Mouse (Mus musculus): Measurements from ENCODE around the gene Slc38a10.

Slc38a10 gene

DNA sequence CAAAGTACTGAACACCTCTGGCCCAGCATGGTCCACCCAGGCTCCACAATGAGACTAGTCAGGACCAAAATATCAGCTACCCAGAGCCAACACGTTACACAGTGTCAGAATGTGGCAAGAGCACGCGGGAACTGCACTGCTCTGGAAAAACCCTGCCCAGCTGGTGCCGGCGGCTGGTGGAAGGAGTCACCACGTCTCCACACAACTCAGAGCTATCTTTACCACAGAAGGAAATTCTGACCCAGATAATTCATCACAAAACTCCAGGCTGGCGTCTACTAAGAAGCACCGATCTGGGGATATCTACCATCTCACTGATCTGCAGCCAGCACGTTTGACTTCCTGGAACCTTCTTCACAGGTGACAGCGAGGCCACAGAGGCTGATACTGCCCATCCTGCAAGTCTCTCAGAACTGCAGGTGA, 11.8 kb downstream of the Slc38a10 start:
- no peak for DNase-seq (ENCODE audit: low spot score)

DNA sequence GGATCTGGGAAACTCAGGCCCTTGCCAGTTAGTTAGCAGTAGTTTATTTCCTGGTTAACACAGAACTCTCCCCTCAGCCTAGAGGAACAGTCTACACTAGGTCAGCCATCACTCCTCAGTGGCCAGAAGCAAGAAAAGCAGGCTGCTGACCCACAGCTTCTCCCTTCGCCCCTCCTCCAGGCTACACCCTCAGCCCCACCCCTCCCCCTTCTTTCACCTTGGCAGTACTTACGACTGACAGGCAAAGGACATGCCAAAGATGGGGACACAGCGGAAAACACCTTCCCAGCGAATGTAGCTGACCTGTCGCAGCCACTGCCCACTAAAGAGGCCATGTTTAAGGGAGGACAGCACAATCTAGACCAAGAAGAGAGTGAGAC, 13.5 kb downstream of the Slc38a10 start:
- no peak for DNase-seq (ENCODE audit: low spot score)

DNA sequence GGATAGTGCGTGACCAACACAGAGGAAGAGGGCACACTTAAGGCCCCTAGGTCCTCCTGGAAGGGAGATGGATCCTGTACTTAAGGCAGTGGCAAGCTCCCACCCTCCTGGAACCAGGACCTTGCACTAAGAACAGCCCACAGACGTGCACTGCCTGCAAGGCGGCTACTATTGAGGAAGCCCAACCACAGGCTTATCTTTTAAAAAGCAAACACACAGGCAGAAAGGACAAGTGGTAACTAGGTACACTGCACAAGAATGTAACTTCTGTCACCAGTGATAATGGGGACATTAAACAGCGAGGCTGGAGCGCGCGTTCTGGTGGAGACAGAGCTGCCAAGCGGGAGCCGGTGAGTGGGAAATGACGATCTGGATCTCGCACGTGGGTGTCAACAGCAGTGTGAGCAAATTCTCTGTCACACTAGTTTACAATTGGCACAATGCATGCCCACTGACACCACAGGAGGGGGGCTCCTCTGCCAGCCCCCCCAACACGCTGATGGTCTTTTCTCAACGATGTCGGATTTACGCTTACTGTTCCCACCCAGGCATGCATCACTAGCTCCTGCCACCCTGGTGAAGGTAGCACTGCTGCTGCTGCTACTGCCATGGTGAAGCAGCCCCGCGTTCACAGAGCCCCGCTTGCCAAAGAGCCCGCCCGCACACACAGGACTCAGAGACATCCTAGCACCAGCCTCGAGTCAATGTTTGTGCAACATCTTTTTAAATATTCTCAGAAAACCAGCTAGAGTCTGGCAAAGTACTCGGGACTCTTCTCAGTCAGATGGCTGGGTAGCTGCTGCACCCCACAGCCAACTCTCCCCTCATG, 14.1 kb downstream of the Slc38a10 start:
- no peak for DNase-seq (ENCODE audit: low spot score)

DNA sequence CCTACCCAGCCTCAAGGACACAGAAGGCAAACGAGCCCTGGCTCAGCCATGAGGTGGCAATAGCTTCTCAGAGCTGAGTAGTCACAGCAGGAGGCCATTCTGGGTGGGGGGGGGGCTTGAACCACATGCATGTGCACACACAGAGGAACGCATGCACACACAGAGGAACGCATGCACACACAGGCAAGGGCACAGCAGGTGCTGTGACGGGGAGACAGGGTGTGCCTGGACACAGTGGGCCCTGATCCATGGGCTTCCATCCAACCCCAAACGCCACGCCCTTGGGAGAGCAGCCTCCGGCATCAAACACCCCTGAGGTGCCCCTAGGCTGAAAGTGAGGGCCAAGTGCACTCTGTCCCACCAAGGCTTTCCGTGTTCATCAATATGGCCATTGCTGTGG, 15.0 kb downstream of the Slc38a10 start:
- no peak for DNase-seq (ENCODE audit: low spot score)

DNA sequence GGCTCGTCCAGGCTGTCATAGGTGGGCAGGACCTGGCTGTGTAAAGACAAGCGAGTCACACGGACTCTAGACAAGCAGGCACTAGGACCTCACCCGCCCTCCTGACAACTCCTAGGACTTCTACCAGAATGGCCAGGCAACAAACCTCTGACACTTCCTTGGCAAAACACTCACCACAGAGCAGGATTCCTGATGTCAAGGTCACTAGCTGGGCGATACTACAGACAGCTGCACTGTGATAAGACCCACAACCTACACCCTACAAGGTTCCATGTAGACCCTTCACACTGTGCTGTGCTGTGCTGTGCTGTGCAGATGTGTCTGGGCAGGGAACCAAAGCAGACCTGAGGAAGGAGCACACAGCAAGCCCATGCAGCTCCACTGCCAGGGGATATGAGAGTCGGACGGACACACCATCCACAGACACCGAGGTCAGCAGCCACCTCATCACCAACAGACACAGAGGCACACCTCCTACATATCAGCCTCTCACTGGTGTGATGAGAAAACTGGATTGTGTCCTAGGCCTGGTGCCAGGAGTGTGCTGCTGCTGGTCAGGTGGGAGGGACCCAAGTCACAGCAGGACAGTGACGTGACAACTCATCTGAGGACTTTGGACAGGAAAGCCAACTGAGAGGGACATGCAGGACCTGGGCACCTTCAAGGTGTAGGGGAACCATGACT, 16.2 kb downstream of the Slc38a10 start:
- no peak for DNase-seq (ENCODE audit: low spot score)

DNA sequence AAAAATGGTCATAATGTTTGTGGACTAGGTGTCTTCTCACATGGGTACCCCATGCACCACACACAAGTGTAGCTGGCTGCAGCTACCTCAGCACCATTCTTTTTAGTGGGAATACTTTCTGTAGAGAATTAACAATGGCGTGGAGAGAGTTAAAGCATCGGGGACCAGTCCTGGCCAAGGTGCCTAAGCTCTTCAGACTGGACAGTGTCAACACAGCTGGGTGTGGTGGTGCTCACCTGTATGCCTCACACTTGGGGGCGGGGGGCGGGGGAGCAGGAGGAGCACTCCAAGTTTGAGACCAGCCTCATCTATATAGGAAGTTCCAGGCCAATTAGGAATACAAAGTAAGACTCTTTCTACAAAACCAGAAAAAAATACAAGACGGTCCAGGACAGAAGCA, 17.0 kb downstream of the Slc38a10 start:
- no peak for DNase-seq (ENCODE audit: low spot score)

DNA sequence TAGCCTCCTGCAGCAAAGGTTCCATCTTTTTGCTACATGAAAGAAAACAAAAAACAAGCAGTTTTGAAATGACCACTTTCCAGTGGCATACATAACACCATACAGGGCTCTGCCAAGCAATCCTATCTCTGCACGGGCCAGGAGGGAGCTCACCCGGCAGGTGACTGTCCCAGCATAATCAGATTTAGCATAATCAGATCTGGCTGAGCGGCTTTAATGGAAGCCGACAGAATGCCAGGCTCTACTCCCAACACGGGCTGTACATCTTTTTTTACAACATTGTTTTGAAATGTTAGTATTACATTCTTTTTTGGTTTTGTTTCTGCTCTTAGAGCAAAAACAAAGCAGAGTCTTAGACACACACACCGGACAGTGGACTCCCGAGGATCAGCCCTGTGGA, 21.9 kb downstream of the Slc38a10 start:
- DNase-seq (ENCODE audit: low spot score) = no peak

DNA sequence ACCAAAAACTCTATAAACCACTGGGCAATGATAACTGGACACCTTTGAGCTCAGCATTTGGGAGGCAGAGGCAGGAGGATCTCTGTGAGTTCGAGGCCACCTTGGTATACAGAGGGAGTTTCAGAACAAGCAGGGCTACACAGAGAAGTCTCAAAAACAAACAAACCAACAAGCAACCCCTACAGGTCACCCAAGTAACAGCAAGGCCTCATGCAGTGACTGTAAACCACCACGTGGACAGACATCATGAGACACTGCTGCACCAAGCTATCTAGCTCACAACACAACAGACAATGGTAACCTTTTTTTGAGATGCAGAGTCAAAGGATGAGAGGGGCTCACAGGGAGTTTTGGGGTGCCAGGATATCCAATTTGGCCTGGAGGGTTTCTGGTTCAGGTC, 24.3 kb downstream of the Slc38a10 start:
- DNase-seq (ENCODE audit: low spot score) = no peak

DNA sequence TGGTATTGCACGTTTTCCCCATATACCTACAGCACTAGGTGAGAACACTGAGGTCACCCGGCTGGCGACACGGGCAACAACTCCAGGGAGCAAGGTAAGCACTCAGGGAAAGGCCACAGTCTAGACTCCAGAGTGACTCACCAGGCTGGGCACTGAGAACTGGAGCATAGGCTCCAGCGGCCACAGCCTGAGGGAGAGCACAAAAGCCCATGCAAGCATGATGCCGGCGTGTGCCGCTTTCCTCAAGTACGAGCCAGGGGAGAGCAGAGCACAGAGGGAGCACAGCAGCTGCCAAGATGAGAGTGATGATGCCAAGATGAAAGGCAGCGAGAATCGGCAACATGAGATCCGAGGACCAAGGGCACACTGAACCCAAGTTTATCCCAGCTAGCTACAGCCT, 29.0 kb downstream of the Slc38a10 start:
- DNase-seq (ENCODE audit: low spot score) = no peak

DNA sequence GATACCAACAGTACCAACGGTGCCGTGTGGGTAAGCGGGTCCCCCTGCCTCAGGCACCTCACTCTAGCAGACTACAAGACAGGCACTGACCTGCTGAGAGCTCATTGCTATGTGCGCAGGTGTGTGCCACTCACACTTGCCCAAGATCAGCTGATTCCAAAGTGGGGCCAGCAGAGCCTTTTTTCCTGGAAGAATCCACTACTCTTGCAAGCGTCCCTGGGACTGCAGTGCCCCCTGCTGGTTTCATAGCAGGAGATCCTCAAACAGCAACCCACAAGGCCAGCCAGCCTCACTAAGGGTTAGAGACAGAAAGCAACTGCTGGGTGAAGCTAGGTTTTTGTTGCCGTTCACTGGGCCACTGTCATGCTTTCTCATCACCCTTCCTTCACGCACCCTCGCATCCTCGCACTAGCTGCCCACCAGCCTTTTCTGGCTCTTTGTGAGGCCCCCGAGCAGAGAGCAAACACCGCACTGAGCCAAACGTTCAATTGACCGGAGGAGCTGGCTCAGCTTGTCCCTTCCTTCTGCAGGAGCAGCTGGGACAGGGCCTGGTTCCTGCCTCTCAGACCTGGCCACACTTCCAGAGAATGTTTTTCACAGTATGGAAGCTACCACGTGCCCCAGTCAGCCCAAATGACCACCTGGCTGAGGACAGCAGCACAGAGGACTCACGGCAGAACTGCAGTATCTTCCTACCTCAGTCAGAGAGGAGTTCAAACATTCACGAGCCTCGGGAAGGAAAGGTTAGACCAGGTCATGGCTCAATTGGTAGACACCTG, 30.3 kb downstream of the Slc38a10 start:
- DNase-seq (ENCODE audit: low spot score) = peak; percentile 65

DNA sequence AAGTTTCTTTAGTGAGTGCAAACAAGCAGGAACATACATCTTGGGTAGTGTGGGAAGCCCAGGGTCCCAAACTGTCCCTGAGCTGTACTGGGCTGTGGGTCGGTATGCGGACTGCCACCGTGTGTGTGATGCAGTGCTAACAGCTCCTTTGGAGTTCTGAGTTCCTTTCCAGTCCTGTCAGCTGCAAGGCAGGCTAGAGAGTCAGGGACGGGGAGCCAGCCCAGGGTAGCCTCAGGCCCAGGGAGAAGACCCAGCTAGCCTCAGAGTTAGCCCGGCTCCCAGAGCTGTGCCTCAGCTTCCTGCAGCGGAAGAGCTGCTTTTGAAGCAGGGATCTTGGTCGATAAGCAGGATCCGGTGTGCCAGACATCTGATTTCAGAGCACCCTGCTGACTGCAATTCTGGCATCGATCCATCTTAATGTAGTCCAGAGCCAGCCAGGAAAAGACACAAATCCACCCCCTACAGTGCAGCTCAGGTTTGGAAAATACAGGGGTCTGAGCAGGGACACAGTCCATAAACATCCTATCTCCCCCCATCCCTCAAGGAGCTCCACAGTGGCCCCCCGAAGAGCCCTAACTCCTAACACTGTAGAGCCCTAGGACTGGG, 31.1 kb downstream of the Slc38a10 start:
- DNase-seq (ENCODE audit: low spot score) = no peak

DNA sequence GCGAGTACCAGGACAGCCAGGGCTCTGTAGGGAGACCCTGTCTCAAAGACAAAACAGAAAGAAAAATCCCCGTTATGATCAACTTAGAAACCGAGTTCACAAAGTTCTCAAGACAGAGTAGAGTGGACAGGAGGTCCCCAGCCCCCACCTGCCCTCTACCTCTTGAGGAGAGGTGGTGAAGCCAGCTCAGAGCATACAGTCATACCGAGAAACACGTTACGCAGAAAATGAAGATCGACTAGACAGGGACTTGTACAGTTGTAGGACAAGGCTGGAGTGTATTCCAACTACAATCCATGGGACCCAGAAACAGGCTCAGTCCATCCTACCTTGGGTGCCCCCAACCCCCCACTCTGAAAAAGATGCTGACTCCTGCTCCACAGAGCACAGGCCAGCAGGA, 32.0 kb downstream of the Slc38a10 start:
- no peak for DNase-seq (ENCODE audit: low spot score)

DNA sequence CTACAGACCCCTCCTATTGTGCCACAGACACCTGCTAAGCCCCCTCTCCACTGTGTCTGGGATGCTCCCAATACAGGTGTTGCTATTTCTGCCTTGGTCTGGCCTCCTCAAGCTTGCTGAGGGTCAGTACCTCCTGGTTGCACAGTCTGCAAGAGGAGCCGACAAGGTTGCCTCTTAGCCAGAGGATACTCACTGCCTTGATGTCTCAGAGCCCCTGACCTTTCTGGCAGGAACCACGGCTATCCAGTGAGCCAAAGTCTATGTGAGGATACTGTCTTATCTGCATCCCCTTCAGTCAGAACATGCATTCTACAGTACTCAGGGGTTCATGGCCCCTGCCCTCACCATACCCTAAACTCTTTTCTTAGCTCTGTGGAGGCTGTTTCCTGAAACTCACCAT, 33.5 kb downstream of the Slc38a10 start:
- DNase-seq (ENCODE audit: low spot score) = no peak

DNA sequence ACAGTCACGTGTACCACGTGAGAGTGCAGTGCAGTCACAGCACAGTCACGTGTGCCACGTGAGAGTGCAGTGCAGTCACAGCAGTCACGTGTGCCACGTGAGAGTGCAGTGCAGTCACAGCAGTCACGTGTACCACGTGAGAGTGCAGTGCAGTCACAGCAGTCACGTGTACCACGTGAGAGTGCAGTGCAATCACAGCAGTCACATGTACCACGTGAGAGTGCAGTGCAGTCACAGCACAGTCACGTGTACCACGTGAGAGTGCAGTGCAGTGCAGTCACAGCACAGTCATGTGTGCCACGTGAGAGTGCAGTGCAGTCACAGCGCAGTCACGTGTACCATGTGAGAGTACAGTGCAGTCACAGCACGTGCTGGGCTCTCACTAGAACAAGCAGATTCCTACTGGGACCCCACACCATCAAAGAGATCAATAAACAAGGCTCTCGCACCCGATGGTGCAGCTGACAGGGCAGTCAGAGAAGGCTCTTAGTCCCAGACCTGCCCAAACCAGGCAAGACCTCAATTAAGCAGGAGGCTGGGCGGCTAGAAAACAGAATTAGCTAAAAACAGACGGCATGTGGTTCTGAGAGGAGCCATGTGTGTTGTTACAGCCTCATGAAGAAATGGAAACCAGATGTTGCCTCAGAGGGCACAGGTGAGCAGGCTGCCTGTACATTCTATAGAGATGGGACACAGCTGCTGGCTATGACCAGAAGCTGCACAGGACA, 36.5 kb downstream of the Slc38a10 start:
- DNase-seq (ENCODE audit: low spot score) = no peak

DNA sequence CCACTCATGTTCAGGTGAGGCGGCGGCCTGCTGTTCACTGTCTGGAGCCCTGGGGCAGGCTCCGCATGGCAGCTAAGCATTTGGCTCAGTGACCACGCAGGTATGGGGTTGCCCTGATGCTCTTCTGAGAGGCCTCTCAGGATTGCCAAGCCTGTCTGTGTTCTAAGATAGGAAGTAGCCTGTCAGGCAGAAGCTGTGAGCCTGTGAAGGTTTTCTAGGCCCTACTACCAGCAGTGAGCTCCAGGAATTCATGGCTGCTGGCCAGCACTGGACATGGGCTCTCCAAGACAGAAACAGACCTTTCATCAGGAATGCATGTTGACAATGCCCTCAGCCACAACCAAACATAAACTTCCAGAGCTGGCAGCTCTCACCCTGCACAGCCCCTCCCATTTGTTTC, 39.0 kb downstream of the Slc38a10 start:
- peak; percentile 55 for DNase-seq (ENCODE audit: low spot score)

DNA sequence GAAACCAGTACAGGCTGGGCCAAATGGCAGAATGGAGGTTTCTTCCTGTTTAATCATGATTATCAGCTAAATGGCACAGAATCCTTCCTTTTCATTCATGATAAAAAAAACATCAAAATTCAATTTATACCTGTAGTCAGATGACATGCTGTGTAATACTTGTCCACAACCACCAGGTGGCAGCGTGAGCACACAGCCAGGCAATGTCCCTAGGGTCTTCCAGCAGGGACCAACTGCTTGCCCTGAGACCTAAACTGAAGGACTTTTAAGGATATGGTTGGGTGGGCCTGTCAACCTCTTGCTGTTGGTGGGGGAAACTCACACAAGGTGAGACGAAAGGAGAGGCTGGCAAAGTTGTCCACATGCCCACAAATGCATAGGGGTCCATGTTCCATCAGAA, 40.1 kb downstream of the Slc38a10 start:
- peak; percentile 76 for DNase-seq (ENCODE audit: low spot score)

DNA sequence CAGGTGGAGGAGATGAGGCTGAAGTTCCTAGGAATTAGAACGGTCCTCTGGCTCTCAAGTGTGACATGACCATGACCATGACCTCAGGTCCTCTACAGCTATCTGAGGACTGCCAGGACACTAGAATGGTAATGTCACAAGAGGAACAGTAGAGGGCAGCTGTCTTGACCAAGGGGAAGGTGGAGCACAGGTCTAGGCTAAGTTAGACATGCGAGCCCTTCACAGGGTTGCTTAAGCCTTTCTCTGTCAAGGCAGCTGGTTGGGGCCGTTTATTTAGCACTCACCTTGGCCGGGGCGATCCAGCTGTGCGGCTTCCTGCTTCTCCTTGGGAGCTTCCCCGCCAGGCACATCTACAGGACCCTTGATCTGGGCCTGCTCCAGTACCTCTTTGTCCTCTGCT, 40.6 kb downstream of the Slc38a10 start:
- DNase-seq (ENCODE audit: low spot score) = peak; percentile 42

DNA sequence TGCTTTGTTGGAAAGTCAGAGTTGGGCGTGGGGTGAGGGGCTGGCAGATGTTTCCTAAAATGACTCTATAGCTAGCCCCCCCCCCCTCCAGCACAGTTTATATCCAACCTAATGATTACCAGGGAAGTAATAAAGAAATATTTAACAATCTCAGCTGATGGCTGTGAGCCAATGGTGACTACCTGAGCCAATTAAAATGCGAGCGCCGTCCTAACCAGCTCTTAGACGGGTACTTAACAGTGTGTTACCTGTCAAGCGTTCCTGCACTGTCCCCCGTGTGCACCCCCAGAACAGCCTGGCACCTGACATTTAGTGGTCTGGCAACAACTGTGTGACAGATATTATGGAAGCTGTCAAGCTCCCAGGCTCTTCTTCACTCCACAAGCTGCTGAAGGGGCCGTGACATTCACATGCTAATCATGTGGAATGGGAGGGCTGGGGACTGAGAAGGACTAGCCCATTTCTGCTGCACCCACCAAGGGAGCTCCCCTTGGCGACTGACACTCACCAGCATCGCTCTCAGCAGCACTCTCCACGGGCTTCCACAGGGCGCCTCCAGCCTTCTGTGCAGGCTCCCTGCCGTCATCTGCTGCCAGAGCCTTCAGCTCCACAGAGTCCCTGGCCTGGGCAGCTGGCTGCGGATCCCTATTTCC, 41.5 kb downstream of the Slc38a10 start:
- DNase-seq (ENCODE audit: low spot score) = no peak

DNA sequence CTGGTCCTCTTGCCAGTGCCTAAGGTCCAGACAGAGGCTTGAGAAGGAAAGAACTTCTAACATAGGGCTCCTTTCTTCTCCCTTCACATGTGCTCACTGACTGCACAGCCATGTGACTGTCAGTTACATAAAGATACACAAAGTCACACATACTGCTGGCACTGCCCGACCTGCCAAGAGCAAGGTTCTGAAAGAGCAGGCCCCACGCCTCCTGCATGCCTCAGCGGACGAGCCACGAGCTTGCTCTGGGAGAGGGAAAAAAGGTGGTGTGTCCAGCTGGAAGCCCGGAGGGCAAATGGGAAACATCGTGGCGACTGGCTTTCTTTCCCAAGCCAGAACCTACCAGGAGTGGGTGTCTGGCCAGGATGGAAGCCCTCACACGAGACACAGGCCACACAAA, 43.4 kb downstream of the Slc38a10 start:
- no peak for DNase-seq (ENCODE audit: low spot score)

DNA sequence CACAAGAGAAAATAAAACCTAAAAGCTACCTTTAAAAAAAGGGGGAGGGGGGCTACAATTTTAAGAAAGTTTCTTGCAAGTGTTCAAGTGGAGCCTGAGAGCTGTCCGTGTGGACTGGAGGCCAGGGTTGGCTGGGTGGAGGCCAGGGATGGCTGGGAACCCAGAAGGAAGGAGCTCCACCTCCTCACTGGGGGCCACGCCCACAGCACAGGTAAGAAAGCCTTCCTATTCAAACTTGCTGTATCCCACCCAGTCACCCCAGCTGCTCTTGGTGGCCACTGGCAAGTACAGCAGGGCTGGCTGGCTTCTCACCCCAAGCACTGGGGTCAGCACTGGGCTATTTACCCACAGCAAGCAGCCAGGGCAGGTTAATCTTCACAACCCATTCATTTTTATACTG, 44.1 kb downstream of the Slc38a10 start:
- DNase-seq (ENCODE audit: low spot score) = no peak

DNA sequence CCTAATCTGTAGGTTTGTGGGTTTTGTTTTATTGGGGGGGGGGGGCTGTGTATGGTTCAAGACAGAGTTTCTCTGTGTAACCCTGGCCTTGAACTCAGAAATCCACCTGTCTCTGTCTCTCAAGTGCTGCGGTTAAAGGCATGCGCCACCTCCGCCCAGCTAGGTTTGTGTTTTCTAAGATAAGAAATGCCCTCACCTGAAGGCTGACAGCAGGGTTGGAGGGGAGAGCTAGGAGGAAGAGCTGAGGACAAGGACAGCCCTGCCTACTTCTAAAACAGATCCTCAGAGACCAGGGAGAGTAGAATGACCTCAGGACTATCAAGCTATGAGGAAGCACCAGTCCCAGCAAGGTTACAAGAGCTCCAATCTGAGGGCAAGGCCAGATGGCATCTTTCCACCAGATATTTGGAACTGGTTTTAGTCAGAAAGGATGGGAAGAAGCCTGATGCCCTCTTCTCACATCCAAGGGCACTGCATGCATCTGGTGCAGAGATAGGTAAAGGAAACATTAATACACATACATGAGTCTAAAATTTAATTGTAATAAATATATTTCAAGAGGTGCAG, 47.6 kb downstream of the Slc38a10 start:
- DNase-seq (ENCODE audit: low spot score) = no peak

Measured in adipocyte (in vitro differentiated cells).